Mouse (Mus musculus): ENCODE results near the gene Gabrd.
"Not testable (repeated sequence)": the region's sequence is repeated elsewhere in the genome, so short reads cannot be mapped to it uniquely, and the experiment has no call there.

The Gabrd gene

GRCm38 (mm10) chr4:155397511-155398221 lies at the start of gene Gabrd:
Gene Gabrd, minus strand, starts transcription at chr4:155398112.
- DNase-seq (ENCODE audit: low read depth, low spot score), result peak; percentile 41

- no peak for DNase-seq (ENCODE audit: low read depth, low spot score)
Measured at GRCm38 (mm10) chr4:155442808-155443207, 44.9 kb upstream of the Gabrd start.

GRCm38 (mm10) chr4:155433993-155434392 lies 36.1 kb upstream of the Gabrd start:
- no peak for DNase-seq (ENCODE audit: low read depth, low spot score)

GRCm38 (mm10) chr4:155432358-155432757 lies 34.4 kb upstream of the Gabrd start:
- no peak for DNase-seq (ENCODE audit: low read depth, low spot score)

- no peak for DNase-seq (ENCODE audit: low read depth, low spot score)
Measured at GRCm38 (mm10) chr4:155429202-155429601, 31.3 kb upstream of the Gabrd start.

- DNase-seq (ENCODE audit: low read depth, low spot score), result no peak
Measured at GRCm38 (mm10) chr4:155428442-155428841, 30.5 kb upstream of the Gabrd start.

GRCm38 (mm10) chr4:155426272-155426671 lies 28.4 kb upstream of the Gabrd start:
- DNase-seq (ENCODE audit: low read depth, low spot score), result no peak

GRCm38 (mm10) chr4:155423988-155424387 lies 26.1 kb upstream of the Gabrd start:
- DNase-seq (ENCODE audit: low read depth, low spot score), result no peak

GRCm38 (mm10) chr4:155421412-155422370 lies 23.8 kb upstream of the Gabrd start:
- DNase-seq (ENCODE audit: low read depth, low spot score), result not testable (repeated sequence)

- DNase-seq (ENCODE audit: low read depth, low spot score), result no peak
Measured at GRCm38 (mm10) chr4:155420137-155420536, 22.2 kb upstream of the Gabrd start.

GRCm38 (mm10) chr4:155414656-155415235 lies 16.8 kb upstream of the Gabrd start:
- no peak for DNase-seq (ENCODE audit: low read depth, low spot score)

GRCm38 (mm10) chr4:155413641-155414335 lies 15.9 kb upstream of the Gabrd start:
- DNase-seq (ENCODE audit: low read depth, low spot score), result no peak

GRCm38 (mm10) chr4:155412124-155412523 lies 14.2 kb upstream of the Gabrd start:
- no peak for DNase-seq (ENCODE audit: low read depth, low spot score)

- DNase-seq (ENCODE audit: low read depth, low spot score), result peak; percentile 81
Measured at GRCm38 (mm10) chr4:155409058-155409776, 11.3 kb upstream of the Gabrd start, which contains the start of gene Cfap74. Gene Cfap74, plus strand, starts transcription at chr4:155409190.

GRCm38 (mm10) chr4:155408695-155409057 lies 10.8 kb upstream of the Gabrd start:
- no peak for DNase-seq (ENCODE audit: low read depth, low spot score)

- DNase-seq (ENCODE audit: low read depth, low spot score), result no peak
Measured at GRCm38 (mm10) chr4:155402489-155402888, 4.6 kb upstream of the Gabrd start.

GRCm38 (mm10) chr4:155401121-155401520 lies 3.2 kb upstream of the Gabrd start:
- DNase-seq (ENCODE audit: low read depth, low spot score), result no peak

- DNase-seq (ENCODE audit: low read depth, low spot score), result no peak
Measured at GRCm38 (mm10) chr4:155398222-155398540, 269 bp upstream of the Gabrd start.

- no peak for DNase-seq (ENCODE audit: low read depth, low spot score)
Measured at GRCm38 (mm10) chr4:155396751-155397150, 1.2 kb downstream of the Gabrd start.

GRCm38 (mm10) chr4:155395471-155395870 lies 2.4 kb downstream of the Gabrd start:
- no peak for DNase-seq (ENCODE audit: low read depth, low spot score)

- no peak for DNase-seq (ENCODE audit: low read depth, low spot score)
Measured at GRCm38 (mm10) chr4:155387166-155387565, 10.7 kb downstream of the Gabrd start.

Data from embryo, embryonic 11.5 days (tissue).